Mouse (Mus musculus) liver, embryonic 13.5 days (tissue): ENCODE measurements at regions not wholly inside any gene's neighbourhood (a gene's known extent, or its start where the extent isn't known, plus 50 kb on each side); places are given as distances from the start of the nearest gene placed in this dataset.

Experiments
- ATAC-seq: fragments of 200-750 bp; cut with Nextera tagmentation; 2 replicates; pipeline ENCODE4 v1.8.0; 2017; ENCODE audit warnings: low read depth, mild to moderate bottlenecking, moderate number of reproducible peaks, moderate library complexity
- DNase-seq: peaks from one replicate; pipeline ENCODE4 v3.0.0; 2022
- H3K27ac ChIP-seq: fragments of 300-500 bp; sonication (generic); 2 replicates; pipeline ENCODE4 v1.5.1; 2015; ENCODE audit warnings: moderate library complexity, mild to moderate bottlenecking, inconsistent platforms
- H3K27me3 ChIP-seq: fragments of 300-500 bp; sonication (generic); 2 replicates; pipeline ENCODE4 v1.6.1; 2015; ENCODE audit warnings: mild to moderate bottlenecking, inconsistent platforms
- H3K36me3 ChIP-seq: fragments of 300-500 bp; sonication (generic); 2 replicates; pipeline ENCODE4 v1.6.1; 2015; ENCODE audit warnings: mild to moderate bottlenecking, inconsistent platforms
- H3K4me1 ChIP-seq: fragments of 300-500 bp; sonication (generic); replicated peaks from 2 replicates; pipeline ENCODE4 v1.6.1; 2015; ENCODE audit warnings: inconsistent platforms
- H3K4me2 ChIP-seq: fragments of 300-500 bp; sonication (generic); 2 replicates; pipeline ENCODE4 v1.6.1; 2015; ENCODE audit warnings: inconsistent platforms, mild to moderate bottlenecking, moderate library complexity
- H3K4me3 ChIP-seq: fragments of 300-500 bp; sonication (generic); replicated peaks from 2 replicates; pipeline ENCODE4 v1.5.1; 2015; ENCODE audit warnings: mild to moderate bottlenecking, inconsistent platforms
- H3K9ac ChIP-seq: fragments of 300-500 bp; sonication (generic); 2 replicates; pipeline ENCODE4 v1.6.1; 2015; ENCODE audit warnings: mild to moderate bottlenecking, inconsistent platforms
- H3K9me3 ChIP-seq: fragments of 300-500 bp; sonication (generic); replicated peaks from 2 replicates; pipeline ENCODE4 v1.6.1; 2016; ENCODE audit warnings: inconsistent platforms
- WGBS: fragments of 180-500 bp; shearing (Covaris S2); methylation state at CpG from one replicate; pipeline ENCODE4 v1.1.7; 2015; ENCODE audit not compliant: insufficient replicate concordance; 5-methylcytosine and 5-hydroxymethylcytosine counted together

GRCm38 (mm10) chr7:36031881-36032280, 229.1 kb upstream of the Zfp507 start:
- no peak overlapping the region for H3K4me3 ChIP-seq
- no peaks in the 10 kb centered on the region for H3K27me3 ChIP-seq
- WGBS: 70% methylated on average over 3 of the region's 3 CpGs
- H3K27ac ChIP-seq: no peak overlapping the region
- no peak overlapping the region for H3K9ac ChIP-seq
- H3K9me3 ChIP-seq: no peaks in the 10 kb centered on the region
- no peaks in the 10 kb centered on the region for H3K4me1 ChIP-seq
- no peak overlapping the region for H3K4me2 ChIP-seq
- no peak for DNase-seq
- H3K36me3 ChIP-seq: no peaks in the 10 kb centered on the region
- no peak for ATAC-seq

- H3K36me3 ChIP-seq: no peaks in the 10 kb centered on the region
- DNase-seq (no peak), ATAC-seq (no peak)
- H3K4me2 ChIP-seq: no peak overlapping the region
- no peak overlapping the region for H3K4me3 ChIP-seq
- H3K27ac ChIP-seq: no peak overlapping the region
- no peaks in the 10 kb centered on the region for H3K9me3 ChIP-seq
- no peaks in the 10 kb centered on the region for H3K4me1 ChIP-seq
- 71% methylated on average over 10 of the region's 10 CpGs for WGBS
- no peak overlapping the region for H3K9ac ChIP-seq
- no peaks in the 10 kb centered on the region for H3K27me3 ChIP-seq
Observed at GRCm38 (mm10) chr7:36023015-36023414, 220.2 kb upstream of the Zfp507 start.

DNA sequence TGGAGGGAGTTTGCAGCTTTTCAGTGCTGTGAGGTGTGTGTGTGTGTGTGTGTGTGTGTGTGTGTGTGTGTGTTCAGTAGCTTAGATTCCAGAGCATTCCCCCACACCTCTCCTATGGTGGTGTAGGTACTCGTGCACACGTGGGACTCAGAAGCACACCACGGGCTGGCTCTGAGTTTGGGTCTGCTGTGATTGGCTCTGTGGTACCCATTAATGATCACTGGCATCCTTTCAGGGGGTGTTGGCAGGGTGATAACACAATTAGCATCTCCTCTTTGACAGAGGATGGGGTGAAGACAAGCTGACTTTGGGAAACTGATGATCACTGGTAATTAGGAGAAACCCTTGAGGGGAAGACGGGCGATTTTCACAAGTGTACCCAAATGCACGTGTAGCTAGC, 219.7 kb upstream of the Zfp507 start:
- H3K9me3 ChIP-seq: no peaks in the 10 kb centered on the region
- no peak overlapping the region for H3K9ac ChIP-seq
- no peak overlapping the region for H3K27ac ChIP-seq
- H3K36me3 ChIP-seq: no peaks in the 10 kb centered on the region
- no peak overlapping the region for H3K4me2 ChIP-seq
- 61% methylated on average over 6 of the region's 6 CpGs for WGBS
- H3K4me1 ChIP-seq: no peaks in the 10 kb centered on the region
- ATAC-seq (no peak), DNase-seq (no peak)
- no peak overlapping the region for H3K4me3 ChIP-seq
- no peaks in the 10 kb centered on the region for H3K27me3 ChIP-seq

- Histone ChIP-seq H3K27ac (no peak overlapping the region), H3K4me3 (no peak overlapping the region), H3K9ac (no peak overlapping the region), H3K9me3 (no peaks in the 10 kb centered on the region), H3K4me2 (no peak overlapping the region), H3K36me3 (no peaks in the 10 kb centered on the region), H3K4me1 (no peaks in the 10 kb centered on the region), H3K27me3 (no peaks in the 10 kb centered on the region)
- DNase-seq (no peak), ATAC-seq (no peak)
- 60% methylated on average over 19 of the region's 19 CpGs for WGBS
Observed at GRCm38 (mm10) chr7:36016926-36017753, 214.3 kb upstream of the Zfp507 start.

GRCm38 (mm10) chr7:35996609-35997008, 193.8 kb upstream of the Zfp507 start:
- H3K4me3 ChIP-seq: no peak overlapping the region
- WGBS: 59% methylated on average over 5 of the region's 5 CpGs
- H3K4me2 ChIP-seq: no peak overlapping the region
- no peak for DNase-seq
- H3K27ac ChIP-seq: no peak overlapping the region
- H3K9ac ChIP-seq: no peak overlapping the region
- no peaks in the 10 kb centered on the region for H3K9me3 ChIP-seq
- no peaks in the 10 kb centered on the region for H3K27me3 ChIP-seq
- H3K4me1 ChIP-seq: no peaks in the 10 kb centered on the region
- H3K36me3 ChIP-seq: no peaks in the 10 kb centered on the region
- ATAC-seq: no peak

DNA sequence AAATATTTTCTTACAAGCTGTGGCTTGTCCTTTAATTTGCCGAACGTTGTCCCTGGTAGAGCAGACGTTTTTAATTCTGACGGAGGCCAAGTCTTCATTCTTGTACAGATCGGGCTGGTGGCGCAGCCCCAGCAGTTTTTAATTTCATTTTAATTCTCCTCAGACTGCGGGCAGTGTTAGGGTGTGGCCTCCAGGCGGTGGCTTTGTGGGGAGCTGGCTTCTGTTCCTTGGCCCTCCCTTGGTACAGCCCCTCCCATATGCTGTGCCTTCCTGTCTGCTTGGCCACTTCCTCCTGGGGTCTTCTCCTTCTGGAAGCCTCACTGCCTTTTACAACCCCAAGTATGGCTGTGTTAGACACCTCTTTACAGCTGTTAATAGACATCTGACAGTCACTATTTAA, 189.7 kb upstream of the Zfp507 start:
- no peak for ATAC-seq

DNA sequence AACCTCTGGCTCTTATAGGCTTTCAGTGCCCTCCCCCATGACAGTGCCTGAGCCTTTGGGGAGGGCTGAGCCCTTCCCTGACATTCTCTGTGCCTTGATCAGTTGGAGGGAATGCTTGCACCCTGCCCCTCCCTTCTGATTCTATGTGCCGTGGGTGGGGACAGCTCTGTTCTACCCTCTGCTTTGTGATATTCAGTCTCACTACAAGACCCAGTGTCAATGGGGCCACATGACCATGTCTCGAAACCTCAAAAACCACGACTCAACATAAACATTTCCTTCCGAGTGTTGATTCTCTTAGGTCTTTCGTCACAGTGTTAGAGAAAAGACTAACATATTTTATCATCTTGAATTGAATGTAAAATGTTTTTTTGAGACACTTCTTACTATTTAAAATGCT, 188.3 kb upstream of the Zfp507 start:
- WGBS: 17% methylated on average over 5 of the region's 5 CpGs
- ATAC-seq: no peak

More for the DNA sequence above, 189.7 kb upstream of the Zfp507 start:
- Histone ChIP-seq H3K9me3 (no peaks in the 10 kb centered on the region), H3K27ac (no peak overlapping the region), H3K4me1 (no peaks in the 10 kb centered on the region), H3K27me3 (no peaks in the 10 kb centered on the region), H3K4me2 (no peak overlapping the region), H3K9ac (no peak overlapping the region), H3K4me3 (no peak overlapping the region), H3K36me3 (no peaks in the 10 kb centered on the region)
- 41% methylated on average over 8 of the region's 8 CpGs for WGBS
- DNase-seq: no peak

DNA sequence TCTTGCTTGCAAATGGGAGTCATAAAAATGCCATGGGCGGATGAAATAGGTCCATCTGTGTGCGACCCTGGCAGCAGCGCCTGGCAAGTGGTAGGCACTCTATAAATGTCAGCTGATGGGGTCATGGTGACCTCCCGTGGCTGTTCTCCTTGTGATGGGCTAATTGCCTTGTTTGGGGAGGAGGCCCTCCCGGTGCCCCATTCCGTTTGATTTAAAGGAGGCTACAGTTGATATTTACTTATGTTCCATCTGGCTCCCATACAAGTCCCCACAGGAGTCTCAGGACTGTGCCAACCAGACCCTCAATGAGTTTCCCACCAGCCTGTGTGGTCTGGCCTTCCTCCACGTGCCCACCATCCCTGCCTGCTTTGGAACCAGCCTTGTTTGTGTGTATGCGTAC, 186.7 kb upstream of the Zfp507 start:
- 66% methylated on average over 8 of the region's 8 CpGs for WGBS
- no peak for DNase-seq
- H3K27me3 ChIP-seq: no peaks in the 10 kb centered on the region

More for the DNA sequence above, 188.3 kb upstream of the Zfp507 start:
- Histone ChIP-seq H3K4me3 (no peak overlapping the region), H3K27me3 (no peaks in the 10 kb centered on the region), H3K4me1 (no peaks in the 10 kb centered on the region), H3K4me2 (no peak overlapping the region), H3K9ac (no peak overlapping the region), H3K36me3 (no peaks in the 10 kb centered on the region), H3K9me3 (no peaks in the 10 kb centered on the region; the same call in 1 of the 2 replicates), H3K27ac (no peak overlapping the region)
- DNase-seq: no peak

GRCm38 (mm10) chr7:35988449-35989109, 185.8 kb upstream of the Zfp507 start:
- H3K36me3 ChIP-seq: no peaks in the 10 kb centered on the region
- H3K9ac ChIP-seq: no peak overlapping the region
- H3K27me3 ChIP-seq: no peaks in the 10 kb centered on the region
- 71% methylated on average over 13 of the region's 13 CpGs for WGBS
- H3K27ac ChIP-seq: no peak overlapping the region
- H3K9me3 ChIP-seq: no peaks in the 10 kb centered on the region; the same call in 1 of the 2 replicates
- no peak for DNase-seq
- H3K4me1 ChIP-seq: no peaks in the 10 kb centered on the region
- ATAC-seq: no peak
- H3K4me2 ChIP-seq: no peak overlapping the region
- H3K4me3 ChIP-seq: no peak overlapping the region

More for the DNA sequence above, 186.7 kb upstream of the Zfp507 start:
- Histone ChIP-seq H3K36me3 (no peaks in the 10 kb centered on the region), H3K4me1 (no peaks in the 10 kb centered on the region), H3K4me3 (no peak overlapping the region), H3K9ac (no peak overlapping the region), H3K4me2 (no peak overlapping the region), H3K27ac (no peak overlapping the region), H3K9me3 (no peaks in the 10 kb centered on the region; the same call in 1 of the 2 replicates)
- no peak for ATAC-seq

DNA sequence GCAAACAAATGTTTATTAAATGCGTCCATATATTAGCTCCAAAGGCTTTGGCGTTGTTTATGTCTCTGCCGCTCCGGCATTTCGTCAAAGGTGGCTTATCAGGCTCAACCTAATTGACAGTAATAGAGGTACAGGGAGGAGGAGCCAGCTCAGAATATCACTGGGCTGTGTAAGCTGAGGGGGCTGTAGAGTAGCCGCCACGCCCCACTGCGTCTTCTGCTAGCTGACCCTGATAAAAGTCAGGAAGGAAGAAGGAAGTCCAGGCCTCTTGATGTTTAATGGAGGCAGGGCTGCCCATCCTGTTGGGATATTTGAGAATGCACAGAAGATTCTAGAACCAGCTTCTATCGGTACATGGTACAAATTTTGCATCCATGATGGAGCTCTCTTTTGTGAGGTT, 175.2 kb upstream of the Zfp507 start:
- WGBS: 56% methylated on average over 9 of the region's 9 CpGs
- Histone ChIP-seq H3K4me2 (no peak overlapping the region), H3K9me3 (no peaks in the 10 kb centered on the region), H3K4me3 (no peak overlapping the region), H3K27me3 (no peaks in the 10 kb centered on the region), H3K36me3 (no peaks in the 10 kb centered on the region), H3K27ac (no peak overlapping the region), H3K9ac (no peak overlapping the region), H3K4me1 (no peaks in the 10 kb centered on the region)
- no peak for ATAC-seq
- DNase-seq: no peak

DNA sequence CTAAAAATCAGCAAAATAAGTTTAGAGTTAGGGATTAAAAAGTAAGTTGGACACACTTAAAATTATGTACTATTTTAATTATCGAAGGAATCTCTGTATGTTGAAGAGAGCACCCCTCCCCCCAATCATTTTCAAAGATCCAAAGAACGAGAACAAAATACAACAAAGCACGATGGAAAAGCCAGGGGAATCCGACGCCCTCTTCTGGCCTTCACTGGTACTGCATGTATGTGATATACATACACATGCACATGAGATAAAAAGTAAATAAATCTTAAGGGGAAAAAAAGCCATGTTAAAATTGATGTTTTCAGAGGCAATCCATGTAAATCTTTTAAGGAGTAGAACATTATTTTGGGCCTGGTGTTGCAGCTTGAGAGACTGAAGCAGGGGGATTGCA, 155.9 kb upstream of the Zfp507 start:
- Histone ChIP-seq H3K27me3 (no peaks in the 10 kb centered on the region), H3K4me3 (no peak overlapping the region), H3K4me2 (no peak overlapping the region), H3K27ac (no peak overlapping the region), H3K9me3 (0 out of 2 replicates have a peak, but pooled peaks cover 3% of the 10 kb centered on the region), H3K9ac (no peak overlapping the region), H3K36me3 (no peaks in the 10 kb centered on the region), H3K4me1 (no peaks in the 10 kb centered on the region)
- ATAC-seq: no peak
- WGBS: 23% methylated on average over 5 of the region's 5 CpGs
- no peak for DNase-seq
